Mouse (Mus musculus) ES-Bruce4 (cell line): ENCODE data around the gene 1700025G04Rik.

Experiments
- CTCF ChIP-seq: IDR thresholded peaks from one replicate; pipeline ENCODE4 v1.8.1; 2011; ENCODE audit warnings: low read depth, low read length
- EP300 ChIP-seq: IDR thresholded peaks from 2 replicates; pipeline ENCODE4 v1.6.1; 2011; ENCODE audit warnings: low read depth, low read length; ENCODE audit not compliant: insufficient read depth

- TF ChIP-seq CTCF (no peak), EP300 (no peak)
These were observed 49.9 kb downstream of the 1700025G04Rik start for GRCm38 (mm10) chr1:152040053-152040452.
